Mouse (Mus musculus) A20 (cell line): ENCODE data around the gene Syt11.
"Not testable (repeated sequence)": the region's sequence is repeated elsewhere in the genome, so short reads cannot be mapped to it uniquely, and the experiment has no call there.

Source experiments
- DNase-seq: peaks from one replicate; pipeline ENCODE4 v3.0.0-alpha.2; 2011; ENCODE audit warnings: low read depth, low spot score

Syt11 gene

GRCm38 (mm10) chr3:88738641-88739040 lies 36.3 kb downstream of the Syt11 start:
- peak; percentile 74 for DNase-seq

- DNase-seq: no peak
These were observed 38.4 kb downstream of the Syt11 start for GRCm38 (mm10) chr3:88736556-88736955.

DNA sequence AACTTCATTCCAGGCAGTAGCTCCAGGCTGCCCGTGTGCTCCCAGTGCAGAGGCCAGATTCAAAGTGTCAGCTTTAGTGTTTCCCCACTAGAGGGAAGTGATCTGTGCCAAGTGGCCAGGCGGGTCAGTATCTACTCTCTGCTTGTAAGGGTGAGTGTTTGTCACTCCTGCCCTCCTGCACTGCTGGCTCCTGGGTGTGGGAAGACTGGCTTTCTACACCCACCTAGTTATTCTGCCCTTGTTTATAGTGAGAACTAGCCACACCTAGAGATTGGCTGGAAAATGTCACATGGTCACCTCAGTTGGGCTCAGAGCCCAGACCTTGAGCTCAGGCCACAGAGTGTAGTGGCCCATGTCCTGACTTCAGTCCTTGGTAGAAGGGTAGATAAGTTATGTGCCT lies 55.9 kb downstream of the Syt11 start:
- DNase-seq: no peak

DNA sequence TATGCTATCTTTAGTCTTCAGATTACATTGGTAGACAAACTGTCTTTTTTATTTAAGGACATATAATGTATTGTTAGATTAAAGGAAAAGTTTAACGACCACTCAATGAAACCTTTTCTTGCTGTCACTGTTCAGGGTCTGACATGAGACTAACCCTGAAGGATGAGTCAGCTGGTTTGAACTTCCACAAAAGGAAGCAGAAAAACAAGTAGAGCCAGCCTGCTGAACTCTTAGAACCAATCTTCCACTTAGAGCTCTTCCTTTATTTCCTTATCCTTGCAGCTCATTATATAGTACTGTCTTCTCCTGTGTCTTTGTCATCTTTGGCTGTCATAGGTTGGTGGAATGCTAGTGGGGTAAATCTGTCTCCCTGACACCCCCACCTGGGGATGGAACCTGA lies 57.1 kb downstream of the Syt11 start:
- DNase-seq: no peak

- DNase-seq: no peak
These were observed 57.7 kb downstream of the Syt11 start for GRCm38 (mm10) chr3:88717198-88717798.

DNA sequence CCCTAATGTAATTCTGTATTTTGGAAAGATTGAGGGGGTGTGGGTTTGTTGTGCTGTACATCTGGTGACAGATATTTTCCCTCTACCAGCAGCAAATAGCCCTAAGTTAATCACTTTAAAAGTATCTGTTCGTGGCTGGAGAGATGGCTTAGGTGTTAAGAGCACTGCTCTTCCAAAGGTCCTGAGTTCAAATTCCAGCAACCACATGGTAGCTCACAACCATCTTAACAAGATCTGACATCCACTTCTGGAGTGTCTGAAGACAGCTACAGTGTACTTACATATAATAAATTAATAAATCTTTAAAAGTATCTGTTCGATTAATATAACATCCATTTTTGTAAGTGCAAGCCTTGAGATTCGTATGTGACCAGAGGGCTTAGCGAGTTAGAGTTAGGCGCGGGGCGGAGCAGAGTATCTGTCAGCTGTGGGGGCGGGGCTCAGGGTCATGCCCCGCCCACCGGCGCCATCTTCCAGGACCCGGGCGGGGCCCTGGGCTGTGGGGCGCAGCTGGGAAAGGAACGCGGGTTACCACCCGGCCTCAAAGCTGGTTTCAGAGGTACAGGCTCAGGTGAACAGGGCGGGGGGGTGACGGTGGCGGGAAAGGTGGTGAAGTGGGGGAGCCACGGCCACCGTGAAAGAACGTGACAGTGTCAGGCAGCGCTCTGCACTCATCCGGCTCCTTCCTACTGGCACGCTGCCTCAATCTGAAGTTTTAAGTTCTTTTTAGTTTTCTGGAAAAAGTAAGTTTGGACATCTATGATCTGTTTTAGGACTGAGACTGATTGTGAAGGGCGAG lies 58.4 kb downstream of the Syt11 start, which contains the start of gene Rit1:
Gene Rit1 (plus strand): TSS at position 440 of the 799 bp plus-strand sequence.
- DNase-seq: peak; percentile 91

DNA sequence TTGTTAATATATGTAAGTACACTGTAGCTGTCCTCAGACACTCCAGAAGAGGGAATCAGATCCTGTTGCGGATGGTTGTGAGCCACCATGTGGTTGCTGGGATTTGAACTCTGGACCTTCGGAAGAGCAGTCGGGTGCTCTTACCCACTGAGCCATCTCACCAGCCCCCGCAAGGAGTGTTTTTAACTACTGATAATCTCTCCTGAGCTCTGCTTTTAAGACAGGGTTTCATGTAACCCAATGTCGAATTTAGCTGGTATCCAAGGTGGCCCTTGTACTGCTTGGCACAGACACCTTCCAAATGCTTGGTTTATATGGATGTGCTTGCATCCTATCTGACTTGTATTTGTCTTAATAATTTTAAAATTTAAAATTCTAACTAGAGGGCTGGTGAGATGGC lies 59.2 kb downstream of the Syt11 start:
- not testable (repeated sequence) for DNase-seq

DNA sequence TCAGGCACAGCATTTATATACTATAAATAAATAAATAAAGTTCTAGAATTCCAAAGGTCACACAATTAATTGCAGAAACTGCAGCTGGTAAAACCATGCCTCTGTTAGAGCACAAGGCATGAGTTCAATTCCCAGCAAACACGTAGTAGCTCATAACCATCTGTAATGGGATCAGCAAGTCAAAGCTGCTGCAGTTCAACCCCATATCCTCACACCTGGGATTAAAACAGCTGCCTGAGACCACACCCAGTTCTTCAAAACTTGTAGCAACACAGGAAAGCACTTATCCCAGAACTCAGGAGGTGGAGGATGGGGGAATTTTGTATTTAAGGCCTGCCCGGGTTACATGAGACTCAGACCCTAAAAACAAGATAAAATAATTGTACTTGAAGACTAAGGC lies 60.2 kb downstream of the Syt11 start:
- DNase-seq: no peak

DNA sequence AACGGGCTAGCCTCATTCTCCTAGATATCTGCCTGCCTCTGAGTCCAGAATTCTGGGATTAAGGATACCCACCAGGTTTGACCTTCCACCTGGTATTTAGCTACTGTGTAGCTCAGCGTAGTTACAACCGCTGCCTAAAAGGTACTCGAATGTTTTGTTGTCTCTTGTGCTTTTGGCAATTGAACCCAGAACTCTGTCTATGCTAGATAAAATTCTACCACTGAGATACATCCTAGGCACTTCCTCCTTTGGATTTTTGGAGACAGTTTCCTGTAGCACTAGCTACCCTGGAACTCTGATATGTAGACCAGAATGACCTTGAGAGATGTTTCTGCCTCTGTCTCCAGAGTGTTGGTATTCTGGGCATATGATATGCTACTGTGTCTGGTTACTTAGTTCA lies 61.3 kb downstream of the Syt11 start:
- no peak for DNase-seq

DNA sequence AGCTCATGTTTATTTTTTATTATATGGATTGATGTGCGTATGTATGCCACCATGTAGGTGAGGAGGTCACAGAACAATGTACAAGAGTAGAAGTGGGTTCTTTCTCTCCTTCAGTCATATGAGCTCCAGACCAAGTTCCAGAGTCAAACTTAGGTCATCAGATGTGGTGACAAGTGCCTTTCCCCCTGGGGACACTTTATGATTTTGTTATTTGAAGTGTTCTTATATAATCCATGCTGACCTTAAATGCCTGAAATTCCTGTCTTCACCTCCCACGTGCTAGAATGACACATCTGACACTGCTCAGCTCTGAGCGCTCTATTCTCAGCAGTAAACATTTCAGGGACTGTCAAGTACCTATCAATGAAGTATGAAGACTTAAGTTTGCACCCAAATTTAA lies 73.7 kb downstream of the Syt11 start:
- no peak for DNase-seq

DNA sequence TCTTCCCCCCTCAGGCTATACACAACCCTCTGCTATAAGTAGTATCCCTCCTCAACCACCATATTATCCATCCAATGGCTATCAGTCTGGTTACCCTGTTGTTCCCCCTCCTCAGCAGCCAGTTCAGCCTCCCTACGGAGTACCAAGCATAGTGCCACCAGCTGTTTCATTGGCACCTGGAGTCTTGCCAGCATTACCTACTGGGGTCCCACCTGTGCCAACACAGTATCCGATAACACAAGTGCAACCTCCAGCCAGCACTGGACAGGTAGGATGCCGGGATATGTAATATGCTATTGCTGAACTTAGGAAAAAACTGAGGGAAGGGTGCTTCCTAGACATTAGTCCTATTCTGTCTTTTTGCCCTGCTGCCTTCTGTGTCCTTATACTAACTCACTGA lies 74.7 kb downstream of the Syt11 start:
- DNase-seq: no peak

- DNase-seq: no peak
These were observed 76.1 kb downstream of the Syt11 start for GRCm38 (mm10) chr3:88698834-88699233.

- DNase-seq: no peak
These were observed 76.9 kb downstream of the Syt11 start for GRCm38 (mm10) chr3:88698051-88698450.

DNA sequence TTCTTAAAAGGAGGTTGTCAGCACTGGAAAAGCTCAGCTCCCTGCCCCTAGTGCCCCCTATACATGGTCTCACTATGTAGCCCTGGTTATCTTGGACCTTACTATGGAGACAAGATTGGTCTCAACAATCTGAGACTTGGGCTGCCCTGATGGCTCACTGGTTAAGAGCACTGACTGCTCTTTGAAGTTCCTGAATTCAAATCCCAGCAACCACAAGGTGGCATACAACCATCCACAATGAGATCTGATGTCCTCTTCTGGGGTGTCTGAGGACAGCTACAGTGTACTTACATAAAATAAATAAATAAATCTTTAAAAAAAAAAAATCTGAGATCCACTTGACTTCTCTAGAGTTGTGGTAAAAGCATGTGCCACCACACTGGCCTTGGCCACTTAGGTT lies 79.4 kb downstream of the Syt11 start:
- no peak for DNase-seq
